Mouse (Mus musculus): ENCODE data around the gene Hoxc11.

GRCm38 (mm10) chr15:103000501-103000901, 46.3 kb downstream of the Hoxc11 start:
- TF ChIP-seq CTCF (IDR thresholded peaks at IDR 0.05; ENCODE audit: low read depth) (no peak), EP300 (IDR thresholded peaks at IDR 0.05; ENCODE audit: low read depth) (no peak)
